Mouse (Mus musculus): ENCODE measurements around the gene Capns1. TPM values are rescaled to one million over a fixed set of nuclear protein-coding genes. Genes with fewer than 3 reads are reported as not detected.
"Not testable (repeated sequence)": the region's sequence is repeated elsewhere in the genome, so short reads cannot be mapped to it uniquely, and the experiment has no call there.

Capns1 gene
- 54.8 and 61.9 TPM in 2 replicates for polyA plus RNA-seq (2016; fragmentation: Nextera tagmentation; extraction: Ambion mirVana)

- H3K27me3 ChIP-seq (replicated peaks; ENCODE audit: low read depth, poor library complexity, severe bottlenecking): no peaks in the 10 kb centered on the region
- H3K27ac ChIP-seq (replicated peaks): peak within 1 kb of the TSS; percentile 57
- no peaks in the 10 kb centered on the region for H3K9me3 ChIP-seq
- H3K4me1 ChIP-seq: peaks cover 24% of the 10 kb centered on the region
- H3K36me3 ChIP-seq (replicated peaks): no peaks in the 10 kb centered on the region
- DNase-seq (ENCODE audit: low spot score): peak; percentile 73
- peak within 1 kb of the TSS; percentile 31 for H3K4me3 ChIP-seq
- WGBS: 9% methylated on average over 8 of the region's 8 CpGs
Measured at GRCm38 (mm10) chr7:30198481-30198971, at the start of gene Capns1. Capns1 (minus strand) TSS chr7:30198811.

- not testable (repeated sequence) for H3K27me3 ChIP-seq (replicated peaks; ENCODE audit: low read depth, poor library complexity, severe bottlenecking); H3K4me3 ChIP-seq; DNase-seq (ENCODE audit: low spot score); H3K9me3 ChIP-seq; H3K27ac ChIP-seq (replicated peaks)
- peaks cover 14% of the 10 kb centered on the region for H3K4me1 ChIP-seq
- H3K36me3 ChIP-seq (replicated peaks): peaks cover 54% of the 10 kb centered on the region
- 86% methylated on average over 3 of the region's 3 CpGs for WGBS
Measured at GRCm38 (mm10) chr7:30237374-30237773, 38.8 kb upstream of the Capns1 start.

GRCm38 (mm10) chr7:30235625-30236024, 37.0 kb upstream of the Capns1 start, which contains the start of gene Ovol3:
Ovol3 (minus strand) TSS chr7:30235725.
- no peaks in the 10 kb centered on the region for H3K9me3 ChIP-seq
- no peak within 1 kb of the TSS for H3K27ac ChIP-seq (replicated peaks)
- no peak for DNase-seq (ENCODE audit: low spot score)
- 84% methylated on average over 4 of the region's 4 CpGs for WGBS
- no peaks in the 10 kb centered on the region for H3K27me3 ChIP-seq (replicated peaks; ENCODE audit: low read depth, poor library complexity, severe bottlenecking)
- H3K4me1 ChIP-seq: peaks cover 20% of the 10 kb centered on the region
- peaks cover 37% of the 10 kb centered on the region for H3K36me3 ChIP-seq (replicated peaks)
- no peak within 1 kb of the TSS for H3K4me3 ChIP-seq

GRCm38 (mm10) chr7:30235091-30235490, 36.5 kb upstream of the Capns1 start:
- WGBS: 86% methylated on average over 8 of the region's 8 CpGs
- H3K27ac ChIP-seq (replicated peaks): no peak overlapping the region

GRCm38 (mm10) chr7:30234276-30234858, 35.8 kb upstream of the Capns1 start:
- no peak for DNase-seq (ENCODE audit: low spot score)
- Histone ChIP-seq H3K36me3 (replicated peaks) (peaks cover 33% of the 10 kb centered on the region), H3K27ac (replicated peaks) (no peak overlapping the region), H3K4me3 (no peak overlapping the region), H3K4me1 (peaks cover 23% of the 10 kb centered on the region), H3K27me3 (replicated peaks; ENCODE audit: low read depth, poor library complexity, severe bottlenecking) (no peaks in the 10 kb centered on the region), H3K9me3 (no peaks in the 10 kb centered on the region)
- 93% methylated on average over 15 of the region's 15 CpGs for WGBS

More at GRCm38 (mm10) chr7:30235091-30235490, 36.5 kb upstream of the Capns1 start:
- Histone ChIP-seq H3K27me3 (replicated peaks; ENCODE audit: low read depth, poor library complexity, severe bottlenecking) (no peaks in the 10 kb centered on the region), H3K9me3 (no peaks in the 10 kb centered on the region), H3K4me1 (peaks cover 23% of the 10 kb centered on the region), H3K36me3 (replicated peaks) (peaks cover 31% of the 10 kb centered on the region), H3K4me3 (no peak overlapping the region)
- DNase-seq (ENCODE audit: low spot score): no peak

- Histone ChIP-seq H3K36me3 (replicated peaks) (peaks cover 39% of the 10 kb centered on the region), H3K4me1 (peaks cover 23% of the 10 kb centered on the region), H3K4me3 (peak overlapping the region; percentile 68), H3K27ac (replicated peaks) (peak overlapping the region; percentile 12; the same call in 1 of the 2 replicates), H3K9me3 (no peaks in the 10 kb centered on the region), H3K27me3 (replicated peaks; ENCODE audit: low read depth, poor library complexity, severe bottlenecking) (no peaks in the 10 kb centered on the region)
- WGBS: 91% methylated on average over 20 of the region's 20 CpGs
- DNase-seq (ENCODE audit: low spot score): no peak
Measured at GRCm38 (mm10) chr7:30233387-30233786, 34.8 kb upstream of the Capns1 start.

GRCm38 (mm10) chr7:30232631-30233148, 34.1 kb upstream of the Capns1 start:
- H3K27me3 ChIP-seq (replicated peaks; ENCODE audit: low read depth, poor library complexity, severe bottlenecking): no peaks in the 10 kb centered on the region
- peak overlapping the region; percentile 92 for H3K27ac ChIP-seq (replicated peaks)
- peak; percentile 74 for DNase-seq (ENCODE audit: low spot score)
- H3K9me3 ChIP-seq: no peaks in the 10 kb centered on the region
- 6% methylated on average over 24 of the region's 24 CpGs for WGBS
- H3K4me3 ChIP-seq: peak overlapping the region; percentile 68
- peaks cover 46% of the 10 kb centered on the region for H3K36me3 ChIP-seq (replicated peaks)
- peaks cover 23% of the 10 kb centered on the region for H3K4me1 ChIP-seq

- DNase-seq (ENCODE audit: low spot score): peak; percentile 97
- H3K27ac ChIP-seq (replicated peaks): peak within 1 kb of the TSS; percentile 92
- H3K9me3 ChIP-seq: no peaks in the 10 kb centered on the region
- H3K4me3 ChIP-seq: peak within 1 kb of the TSS; percentile 68
- WGBS: under 1% methylated on average over 67 of the region's 67 CpGs
- peaks cover 23% of the 10 kb centered on the region for H3K4me1 ChIP-seq
- peaks cover 54% of the 10 kb centered on the region for H3K36me3 ChIP-seq (replicated peaks)
- H3K27me3 ChIP-seq (replicated peaks; ENCODE audit: low read depth, poor library complexity, severe bottlenecking): no peaks in the 10 kb centered on the region
Measured at GRCm38 (mm10) chr7:30231669-30232454, 33.3 kb upstream of the Capns1 start, which contains the start of the genes Polr2i and Tbcb. Polr2i (plus strand) TSS chr7:30231948. Tbcb (minus strand) TSS chr7:30232272.

GRCm38 (mm10) chr7:30231328-30231668, 32.7 kb upstream of the Capns1 start:
- Histone ChIP-seq H3K36me3 (replicated peaks) (peaks cover 60% of the 10 kb centered on the region), H3K4me1 (peaks cover 23% of the 10 kb centered on the region)
- WGBS: under 1% methylated on average over 16 of the region's 16 CpGs

GRCm38 (mm10) chr7:30224206-30224605, 25.6 kb upstream of the Capns1 start:
- Histone ChIP-seq H3K27ac (replicated peaks) (no peak overlapping the region), H3K9me3 (no peaks in the 10 kb centered on the region), H3K4me1 (peaks cover 10% of the 10 kb centered on the region), H3K36me3 (replicated peaks) (peaks cover 73% of the 10 kb centered on the region), H3K27me3 (replicated peaks; ENCODE audit: low read depth, poor library complexity, severe bottlenecking) (no peaks in the 10 kb centered on the region), H3K4me3 (no peak overlapping the region)
- no peak for DNase-seq (ENCODE audit: low spot score)
- 92% methylated on average over 12 of the region's 12 CpGs for WGBS

More at GRCm38 (mm10) chr7:30231328-30231668, 32.7 kb upstream of the Capns1 start:
- Histone ChIP-seq H3K27me3 (replicated peaks; ENCODE audit: low read depth, poor library complexity, severe bottlenecking) (no peaks in the 10 kb centered on the region), H3K9me3 (no peaks in the 10 kb centered on the region), H3K4me3 (peak overlapping the region; percentile 68), H3K27ac (replicated peaks) (peak overlapping the region; percentile 92)
- DNase-seq (ENCODE audit: low spot score): no peak

GRCm38 (mm10) chr7:30222205-30222604, 23.6 kb upstream of the Capns1 start:
- Histone ChIP-seq H3K4me3 (no peak overlapping the region), H3K4me1 (peaks cover 14% of the 10 kb centered on the region), H3K36me3 (replicated peaks) (peaks cover 55% of the 10 kb centered on the region), H3K9me3 (no peaks in the 10 kb centered on the region), H3K27me3 (replicated peaks; ENCODE audit: low read depth, poor library complexity, severe bottlenecking) (no peaks in the 10 kb centered on the region), H3K27ac (replicated peaks) (no peak overlapping the region)
- WGBS: 93% methylated on average over 5 of the region's 5 CpGs
- DNase-seq (ENCODE audit: low spot score): no peak

GRCm38 (mm10) chr7:30221433-30221832, 22.8 kb upstream of the Capns1 start:
- no peak overlapping the region for H3K27ac ChIP-seq (replicated peaks)
- WGBS: 88% methylated on average over 3 of the region's 3 CpGs
- H3K9me3 ChIP-seq: no peaks in the 10 kb centered on the region
- no peaks in the 10 kb centered on the region for H3K27me3 ChIP-seq (replicated peaks; ENCODE audit: low read depth, poor library complexity, severe bottlenecking)
- H3K4me1 ChIP-seq: peaks cover 17% of the 10 kb centered on the region
- H3K36me3 ChIP-seq (replicated peaks): peaks cover 48% of the 10 kb centered on the region
- H3K4me3 ChIP-seq: no peak overlapping the region
- DNase-seq (ENCODE audit: low spot score): no peak

Measured in embryonic facial prominence, embryonic 10.5 days (tissue).